Mouse (Mus musculus) CH12.LX (cell line): ENCODE results near the gene Sema3a.

ENCODE experiments used
- CTCF ChIP-seq, 2 experiments: IDR thresholded peaks in 1 of 2; conservative IDR thresholded peaks in 1 of 2; 2 replicates each; pipeline ENCODE4 v1.5.1; 2011 to 2012; ENCODE audit warnings: low read depth in 2 of 2, low read length in 2 of 2, improper control_type of control experiment in 1 of 2, inconsistent platforms in 1 of 2, mild to moderate bottlenecking in 1 of 2, moderate library complexity in 1 of 2
- E2F4 ChIP-seq: IDR thresholded peaks from 2 replicates; pipeline ENCODE4 v1.6.1; 2011; ENCODE audit warnings: low read depth, low read length, improper control_type of control experiment; ENCODE audit not compliant: insufficient replicate concordance
- EP300 ChIP-seq: IDR thresholded peaks from 2 replicates; pipeline ENCODE4 v1.6.1; 2011; ENCODE audit warnings: low read length, improper control_type of control experiment
- JUN ChIP-seq: IDR thresholded peaks from 2 replicates; pipeline ENCODE4 v1.6.1; 2011; ENCODE audit warnings: low read depth, mild to moderate bottlenecking, low read length, improper control_type of control experiment, moderate library complexity; ENCODE audit not compliant: insufficient read depth
- POLR2A ChIP-seq: IDR thresholded peaks from 2 replicates; pipeline ENCODE4 v1.6.1; 2011; ENCODE audit warnings: low read depth, mild to moderate bottlenecking, improper control_type of control experiment, low read length

GRCm38 (mm10) chr5:13256321-13256720, 131.1 kb downstream of the Sema3a start:
- TF ChIP-seq CTCF (conservative IDR thresholded peaks at IDR 0.05 in 1 of 2, IDR thresholded peaks at IDR 0.05 in 1 of 2; ENCODE audit: low read depth in 2 of 2, low read length in 2 of 2) (no peak), POLR2A (no peak), JUN (no peak), E2F4 (no peak), EP300 (no peak)
